13 mouse cellular contexts compared by ENCODE assay signal in the genomic region with DNA sequence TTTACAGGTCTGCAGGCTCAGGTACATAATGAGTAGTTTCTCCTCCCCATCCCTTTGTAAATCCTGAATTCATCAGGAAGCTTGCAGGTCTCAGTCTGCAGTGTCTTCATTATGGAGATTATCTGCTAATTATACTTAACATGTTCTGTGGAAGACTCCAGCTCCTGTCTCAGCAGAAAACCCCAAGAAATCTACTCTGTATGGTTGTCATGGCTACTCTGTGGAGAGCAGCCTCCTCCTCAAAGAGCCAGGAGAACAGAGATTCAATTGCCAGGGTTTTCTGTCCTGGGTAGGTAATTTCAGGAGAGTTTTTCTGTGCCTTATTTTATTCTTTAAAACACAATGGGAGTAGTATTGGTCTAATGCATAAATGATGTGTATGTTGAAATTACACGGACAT.
DNase-seq lines count a peak whose midpoint lies in the region; ATAC-seq and TF ChIP-seq lines count a peak whose summit lies in the region.
"Had no signal": no experiment of that assay in that cellular context is flagged by ENCODE, and none has a peak within 500 bp of the region (broad histone marks: within the 10 kb centered on the region; RNA-seq: fewer than 3 reads in every experiment).

No protein-coding gene starts in this region.

- no peak for DNase-seq in heart, adult 8-10 months (ENCODE audit: low spot score)
- no peak for DNase-seq in lung, embryonic 14.5 days
- DNase-seq in lung, postnatal 10 days, result no peak
- no peak for DNase-seq in spleen, postnatal 10 days (ENCODE audit: low spot score in 2 of 2)
- DNase-seq: adrenal gland, postnatal 36 days; kidney, postnatal 25 days; lung, adult 2 months had no signal

- H3K27me3 ChIP-seq in heart, embryonic 12.5 days (replicated peaks), result no peaks in the 10 kb centered on the region
- H3K27me3 ChIP-seq in lung, embryonic 14.5 days (ENCODE audit: insufficient read depth, low read length), result no peaks in the 10 kb centered on the region
- no peaks in the 10 kb centered on the region for H3K27me3 ChIP-seq in forebrain, embryonic 12.5 days
- no peaks in the 10 kb centered on the region for H3K27me3 ChIP-seq in midbrain, embryonic 16.5 days (ENCODE audit: control insufficient read depth, insufficient read depth, low read depth, low read length)
- H3K27me3 ChIP-seq: Patski had no signal

- no peaks in the 10 kb centered on the region for H3K36me3 ChIP-seq in heart, embryonic 12.5 days
- no peaks in the 10 kb centered on the region for H3K36me3 ChIP-seq in lung, embryonic 14.5 days (ENCODE audit: insufficient read depth)
- no peaks in the 10 kb centered on the region for H3K36me3 ChIP-seq in forebrain, embryonic 12.5 days (replicated peaks)
- H3K36me3 ChIP-seq in midbrain, embryonic 16.5 days (ENCODE audit: control insufficient read depth, insufficient read depth, low read length), result no peaks in the 10 kb centered on the region

- H3K4me3 ChIP-seq in heart, embryonic 12.5 days, result no peak overlapping the region
- H3K4me3 ChIP-seq in lung, embryonic 14.5 days (ENCODE audit: low read depth, low read length), result no peak overlapping the region
- H3K4me3 ChIP-seq in forebrain, embryonic 12.5 days (replicated peaks), result no peak overlapping the region
- no peak overlapping the region for H3K4me3 ChIP-seq in midbrain, embryonic 16.5 days (ENCODE audit: low read depth, low read length)

- H3K9ac ChIP-seq in heart, embryonic 12.5 days, result no peak overlapping the region
- H3K9ac ChIP-seq in lung, embryonic 14.5 days, result no peak overlapping the region
- no peak overlapping the region for H3K9ac ChIP-seq in forebrain, embryonic 12.5 days
- H3K9ac ChIP-seq in midbrain, embryonic 16.5 days (ENCODE audit: low read depth, low read length), result no peak overlapping the region

- no peaks in the 10 kb centered on the region for H3K9me3 ChIP-seq in heart, embryonic 12.5 days (replicated peaks)
- no peaks in the 10 kb centered on the region for H3K9me3 ChIP-seq in lung, embryonic 14.5 days (ENCODE audit: low read depth, low read length)
- no peaks in the 10 kb centered on the region for H3K9me3 ChIP-seq in forebrain, embryonic 12.5 days
- H3K9me3 ChIP-seq in midbrain, embryonic 16.5 days (replicated peaks; ENCODE audit: control insufficient read depth, low read length, poor library complexity, severe bottlenecking), result no peaks in the 10 kb centered on the region

- 17% methylated on average over 1 of the region's 1 CpGs for WGBS in heart, embryonic 12.5 days
- 18% methylated on average over 1 of the region's 1 CpGs for WGBS in lung, embryonic 14.5 days
- WGBS in forebrain, embryonic 12.5 days, result 18% methylated on average over 1 of the region's 1 CpGs
- 16% methylated on average over 1 of the region's 1 CpGs for WGBS in midbrain, embryonic 16.5 days

- H3K27ac ChIP-seq in heart, embryonic 12.5 days (ENCODE audit: poor library complexity, severe bottlenecking), result no peak overlapping the region
- 0 out of 2 replicates have a peak overlapping the region, but pooled peaks have one; percentile 43 for H3K27ac ChIP-seq in lung, embryonic 14.5 days (ENCODE audit: low read depth)
- peak overlapping the region; percentile 56 for H3K27ac ChIP-seq in forebrain, embryonic 12.5 days
- H3K27ac ChIP-seq in midbrain, embryonic 16.5 days (ENCODE audit: low read length), result peak overlapping the region; percentile 3; the same call in 1 of the 2 replicates

- peaks cover 18% of the 10 kb centered on the region; the same call in 1 of the 2 replicates for H3K4me1 ChIP-seq in heart, embryonic 12.5 days (replicated peaks)
- peaks cover 9% of the 10 kb centered on the region; the same call in 1 of the 2 replicates for H3K4me1 ChIP-seq in lung, embryonic 14.5 days (ENCODE audit: insufficient read depth)
- peaks cover 35% of the 10 kb centered on the region for H3K4me1 ChIP-seq in forebrain, embryonic 12.5 days
- peaks cover 18% of the 10 kb centered on the region for H3K4me1 ChIP-seq in midbrain, embryonic 16.5 days (ENCODE audit: control insufficient read depth, insufficient read depth, low read length)

- TF ChIP-seq CTCF in lung, embryonic 14.5 days (IDR thresholded peaks at IDR 0.05; ENCODE audit: low read depth), result no peak

- no peak for ATAC-seq in heart, embryonic 12.5 days (ENCODE audit: insufficient number of reproducible peaks, low FRiP score)
- ATAC-seq in lung, embryonic 14.5 days (ENCODE audit: insufficient read depth), result no peak
- ATAC-seq in forebrain, embryonic 12.5 days (ENCODE audit: low FRiP score), result no peak
- peak; percentile 77; the same call in 1 of the 2 replicates for ATAC-seq in midbrain, embryonic 16.5 days
- ATAC-seq in activated CD4-positive, CD25-positive, alpha-beta regulatory T cell, adult 4 months, result no peak
- ATAC-seq: CD4-positive, CD25-positive, alpha-beta regulatory T cell, adult 4 months; Patski had no signal

- H3K4me2 ChIP-seq in heart, embryonic 12.5 days, result peak overlapping the region; percentile 32; the same call in 1 of the 2 replicates
- peak overlapping the region; percentile 37; the same call in 1 of the 2 replicates for H3K4me2 ChIP-seq in lung, embryonic 14.5 days
- 0 out of 2 replicates have a peak overlapping the region, but pooled peaks have one; percentile 4 for H3K4me2 ChIP-seq in forebrain, embryonic 12.5 days
- H3K4me2 ChIP-seq in midbrain, embryonic 16.5 days (ENCODE audit: low read length), result peak overlapping the region; percentile 21; the same call in 1 of the 2 replicates
